Mouse (Mus musculus) lung, postnatal 0 days (tissue): ENCODE data around the gene Nat8f2.

Experiments
- CTCF ChIP-seq: IDR thresholded peaks from 2 replicates; pipeline ENCODE4 v1.5.1; 2016; ENCODE audit warnings: antibody characterized with exemption, mild to moderate bottlenecking
- EP300 ChIP-seq: IDR thresholded peaks from 2 replicates; pipeline ENCODE4 v1.6.1; 2016; ENCODE audit warnings: antibody characterized with exemption, mild to moderate bottlenecking, control low read depth

DNA sequence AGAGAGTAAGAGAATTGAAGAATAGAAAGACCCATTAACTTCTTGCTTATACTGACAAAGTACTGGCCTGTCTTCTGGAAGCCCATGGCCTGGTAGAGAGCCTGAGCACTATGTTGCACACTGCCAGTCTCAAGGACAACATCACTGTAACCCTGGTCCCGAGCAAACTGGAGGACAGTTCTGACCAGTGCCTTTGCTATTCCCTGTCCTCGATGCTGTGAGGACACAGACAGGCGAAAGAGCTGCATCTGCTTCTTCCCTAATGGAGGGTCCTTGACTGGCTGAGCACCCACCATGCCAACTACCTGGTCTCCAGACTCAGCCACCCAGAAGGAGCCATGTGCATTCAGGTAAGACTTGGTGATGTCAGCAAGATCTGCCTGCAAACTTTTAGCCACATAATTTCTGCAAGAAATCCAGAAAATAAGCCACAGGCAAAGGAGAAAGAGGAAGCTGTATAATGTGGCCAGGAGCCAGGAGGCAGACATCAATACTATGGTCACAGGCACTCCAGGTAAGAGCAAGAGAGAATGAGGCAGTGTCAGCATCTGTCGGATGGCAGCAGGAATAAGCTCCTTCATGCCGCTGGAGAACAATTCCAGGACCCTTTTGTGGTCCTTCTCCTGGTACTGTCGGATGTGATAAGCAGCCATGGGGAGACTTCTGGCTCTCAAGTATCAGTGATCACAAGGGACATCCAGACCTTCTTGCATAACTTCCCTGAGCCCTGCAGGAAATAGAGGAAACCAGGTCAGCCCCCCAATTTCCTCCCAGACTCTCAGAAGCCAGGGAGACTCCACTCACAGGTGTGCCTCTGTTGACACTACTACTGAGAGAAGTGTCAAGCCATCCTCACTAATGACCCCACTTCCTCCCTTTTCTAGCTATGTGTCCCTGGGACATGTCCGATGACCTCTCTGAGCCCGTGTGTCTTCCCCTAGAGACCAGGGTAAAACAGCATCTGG is 950 bp downstream of the Nat8f2 start:
- no peak for TF ChIP-seq CTCF
- TF ChIP-seq EP300, result no peak
